Mouse (Mus musculus) midbrain, embryonic 10.5 days (tissue): ENCODE results near the gene Sardh. TPM values are rescaled to one million over a fixed set of nuclear protein-coding genes. Genes with fewer than 3 reads are reported as not detected.

ENCODE experiments used
- DNase-seq: peaks from one replicate; pipeline ENCODE4 v3.0.0-alpha.2; 2017; ENCODE audit warnings: low spot score
- H3K27ac ChIP-seq: fragments of 300-500 bp; sonication (generic); replicated peaks from 2 replicates; pipeline ENCODE4 v1.5.1; 2016; ENCODE audit warnings: mild to moderate bottlenecking
- H3K27me3 ChIP-seq: fragments of 300-500 bp; sonication (generic); 2 replicates; pipeline ENCODE4 v1.6.1; 2016; ENCODE audit warnings: low read depth, mild to moderate bottlenecking; ENCODE audit not compliant: poor library complexity, severe bottlenecking
- H3K36me3 ChIP-seq: fragments of 300-500 bp; sonication (generic); 2 replicates; pipeline ENCODE4 v1.6.1; 2016; ENCODE audit warnings: mild to moderate bottlenecking, moderate library complexity
- H3K4me1 ChIP-seq: fragments of 300-500 bp; sonication (generic); 2 replicates; pipeline ENCODE4 v1.6.1; 2016
- H3K4me3 ChIP-seq: fragments of 300-500 bp; sonication (generic); 2 replicates; pipeline ENCODE4 v1.5.1; 2016; ENCODE audit warnings: mild to moderate bottlenecking, moderate library complexity
- H3K9me3 ChIP-seq: fragments of 300-500 bp; sonication (generic); replicated peaks from 2 replicates; pipeline ENCODE4 v1.6.1; 2016; ENCODE audit warnings: mild to moderate bottlenecking
- WGBS: fragments of 180-500 bp; shearing (Covaris S2); methylation state at CpG from one replicate; pipeline ENCODE4 v1.1.7; 2016; 5-methylcytosine and 5-hydroxymethylcytosine counted together
- polyA plus RNA-seq: library from polyadenylated mRNA; unstranded; fragments of >200 nt; fragmentation: Nextera tagmentation; extraction: Ambion mirVana; gene quantifications from 2 replicates; pipeline ENCODE4 v1.2.1, GENCODE M21; 2016

Gene Sardh
- polyA plus RNA-seq, 1 experiment from 2014 or later = 1.0 TPM

- DNase-seq = no peak
- no peak overlapping the region for H3K4me3 ChIP-seq
- no peaks in the 10 kb centered on the region for H3K36me3 ChIP-seq
- no peaks in the 10 kb centered on the region for H3K4me1 ChIP-seq
- WGBS = 84% methylated on average over 6 of the region's 6 CpGs
- no peaks in the 10 kb centered on the region for H3K27me3 ChIP-seq
- no peaks in the 10 kb centered on the region for H3K9me3 ChIP-seq
- no peak overlapping the region for H3K27ac ChIP-seq
These were observed 60.6 kb downstream of the Sardh start for GRCm38 (mm10) chr2:27187531-27187930.

- H3K4me1 ChIP-seq = no peaks in the 10 kb centered on the region
These were observed 64.4 kb downstream of the Sardh start for GRCm38 (mm10) chr2:27183734-27184133.

GRCm38 (mm10) chr2:27181907-27182306 lies 66.2 kb downstream of the Sardh start:
- WGBS = 72% methylated on average over 4 of the region's 4 CpGs
- Histone ChIP-seq H3K27me3 (no peaks in the 10 kb centered on the region; the same call in 1 of the 2 replicates), H3K4me3 (no peak overlapping the region), H3K36me3 (no peaks in the 10 kb centered on the region), H3K4me1 (peaks cover 9% of the 10 kb centered on the region), H3K9me3 (no peaks in the 10 kb centered on the region), H3K27ac (no peak overlapping the region)
- no peak for DNase-seq

More at GRCm38 (mm10) chr2:27183734-27184133, 64.4 kb downstream of the Sardh start:
- Histone ChIP-seq H3K27me3 (no peaks in the 10 kb centered on the region; the same call in 1 of the 2 replicates), H3K9me3 (no peaks in the 10 kb centered on the region), H3K4me3 (no peak overlapping the region), H3K36me3 (no peaks in the 10 kb centered on the region), H3K27ac (no peak overlapping the region)
- 90% methylated on average over 12 of the region's 12 CpGs for WGBS
- DNase-seq = no peak

- 83% methylated on average over 8 of the region's 8 CpGs for WGBS
- no peaks in the 10 kb centered on the region for H3K9me3 ChIP-seq
- peaks cover 17% of the 10 kb centered on the region for H3K4me1 ChIP-seq
- no peak for DNase-seq
- H3K4me3 ChIP-seq = no peak overlapping the region
- H3K27me3 ChIP-seq = no peaks in the 10 kb centered on the region; the same call in 1 of the 2 replicates
- H3K36me3 ChIP-seq = no peaks in the 10 kb centered on the region
- no peak overlapping the region for H3K27ac ChIP-seq
These were observed 69.0 kb downstream of the Sardh start for GRCm38 (mm10) chr2:27179101-27179500.

- H3K36me3 ChIP-seq = no peaks in the 10 kb centered on the region
- peaks cover 17% of the 10 kb centered on the region for H3K4me1 ChIP-seq
- 87% methylated on average over 10 of the region's 10 CpGs for WGBS
- H3K9me3 ChIP-seq = no peaks in the 10 kb centered on the region
- H3K4me3 ChIP-seq = no peak overlapping the region
- H3K27ac ChIP-seq = no peak overlapping the region
- H3K27me3 ChIP-seq = no peaks in the 10 kb centered on the region
- DNase-seq = no peak
These were observed 72.4 kb downstream of the Sardh start for GRCm38 (mm10) chr2:27175696-27176267.

GRCm38 (mm10) chr2:27174242-27174641 lies 73.9 kb downstream of the Sardh start:
- DNase-seq = no peak
- no peak overlapping the region for H3K27ac ChIP-seq
- H3K36me3 ChIP-seq = no peaks in the 10 kb centered on the region
- H3K9me3 ChIP-seq = no peaks in the 10 kb centered on the region
- WGBS = 83% methylated on average over 2 of the region's 2 CpGs
- no peak overlapping the region for H3K4me3 ChIP-seq
- no peaks in the 10 kb centered on the region for H3K27me3 ChIP-seq
- H3K4me1 ChIP-seq = peaks cover 17% of the 10 kb centered on the region

GRCm38 (mm10) chr2:27166999-27167398 lies 81.1 kb downstream of the Sardh start:
- WGBS = 28% methylated on average over 2 of the region's 2 CpGs
- Histone ChIP-seq H3K27me3 (no peaks in the 10 kb centered on the region), H3K4me1 (peaks cover 14% of the 10 kb centered on the region), H3K27ac (no peak overlapping the region), H3K9me3 (no peaks in the 10 kb centered on the region), H3K4me3 (no peak overlapping the region), H3K36me3 (no peaks in the 10 kb centered on the region)
- DNase-seq = no peak

GRCm38 (mm10) chr2:27166074-27166473 lies 82.1 kb downstream of the Sardh start:
- no peaks in the 10 kb centered on the region for H3K27me3 ChIP-seq
- H3K36me3 ChIP-seq = no peaks in the 10 kb centered on the region
- no peak overlapping the region for H3K27ac ChIP-seq
- no peaks in the 10 kb centered on the region for H3K9me3 ChIP-seq
- WGBS = 91% methylated on average over 2 of the region's 2 CpGs
- no peak for DNase-seq
- H3K4me3 ChIP-seq = no peak overlapping the region
- peaks cover 14% of the 10 kb centered on the region for H3K4me1 ChIP-seq

- no peak for DNase-seq
- Histone ChIP-seq H3K27ac (no peak within 1 kb of the TSS), H3K27me3 (no peaks in the 10 kb centered on the region), H3K9me3 (no peaks in the 10 kb centered on the region), H3K4me1 (peaks cover 14% of the 10 kb centered on the region), H3K36me3 (no peaks in the 10 kb centered on the region), H3K4me3 (no peak within 1 kb of the TSS)
- WGBS = 87% methylated on average over 12 of the region's 12 CpGs
These were observed 83.1 kb downstream of the Sardh start, which contains the start of gene Dbh for GRCm38 (mm10) chr2:27164796-27165590. Gene Dbh, plus strand, starts transcription at chr2:27165233.

- DNase-seq = no peak
- 71% methylated on average over 5 of the region's 5 CpGs for WGBS
- no peaks in the 10 kb centered on the region for H3K27me3 ChIP-seq
- peaks cover 14% of the 10 kb centered on the region for H3K4me1 ChIP-seq
- H3K4me3 ChIP-seq = no peak overlapping the region
- no peaks in the 10 kb centered on the region for H3K36me3 ChIP-seq
- H3K9me3 ChIP-seq = no peaks in the 10 kb centered on the region
- no peak overlapping the region for H3K27ac ChIP-seq
These were observed 84.3 kb downstream of the Sardh start for GRCm38 (mm10) chr2:27163851-27164250.

- no peaks in the 10 kb centered on the region for H3K27me3 ChIP-seq
- no peak overlapping the region for H3K4me3 ChIP-seq
- WGBS = 76% methylated on average over 11 of the region's 11 CpGs
- no peaks in the 10 kb centered on the region for H3K36me3 ChIP-seq
- H3K9me3 ChIP-seq = no peaks in the 10 kb centered on the region
- peaks cover 9% of the 10 kb centered on the region; the same call in 1 of the 2 replicates for H3K4me1 ChIP-seq
- H3K27ac ChIP-seq = no peak overlapping the region
- DNase-seq = no peak
These were observed 85.5 kb downstream of the Sardh start for GRCm38 (mm10) chr2:27162656-27163055.

GRCm38 (mm10) chr2:27161526-27161925 lies 86.6 kb downstream of the Sardh start:
- Histone ChIP-seq H3K4me1 (peaks cover 7% of the 10 kb centered on the region; the same call in 1 of the 2 replicates), H3K9me3 (no peaks in the 10 kb centered on the region), H3K27me3 (no peaks in the 10 kb centered on the region), H3K4me3 (no peak overlapping the region), H3K27ac (no peak overlapping the region), H3K36me3 (no peaks in the 10 kb centered on the region)
- no peak for DNase-seq
- WGBS = 95% methylated on average over 2 of the region's 2 CpGs

- no peak for DNase-seq
- no peaks in the 10 kb centered on the region for H3K9me3 ChIP-seq
- H3K27me3 ChIP-seq = no peaks in the 10 kb centered on the region
- H3K4me1 ChIP-seq = peaks cover 28% of the 10 kb centered on the region
- H3K36me3 ChIP-seq = no peaks in the 10 kb centered on the region
- H3K4me3 ChIP-seq = no peak overlapping the region
- 78% methylated on average over 6 of the region's 6 CpGs for WGBS
- H3K27ac ChIP-seq = no peak overlapping the region
These were observed 91.5 kb downstream of the Sardh start for GRCm38 (mm10) chr2:27156596-27156995.
